Mouse (Mus musculus) bone marrow macrophage, adult 2 months (primary cell): ENCODE data around the gene Col5a1.

ENCODE experiments used
- CTCF ChIP-seq: IDR thresholded peaks from 2 replicates; pipeline ENCODE4 v1.5.1; 2012; ENCODE audit warnings: low read depth, mild to moderate bottlenecking, low read length, moderate library complexity
- POLR2A ChIP-seq: IDR thresholded peaks from 2 replicates; pipeline ENCODE4 v1.6.1; 2012; ENCODE audit warnings: mild to moderate bottlenecking, low read depth, low read length, borderline replicate concordance

DNA sequence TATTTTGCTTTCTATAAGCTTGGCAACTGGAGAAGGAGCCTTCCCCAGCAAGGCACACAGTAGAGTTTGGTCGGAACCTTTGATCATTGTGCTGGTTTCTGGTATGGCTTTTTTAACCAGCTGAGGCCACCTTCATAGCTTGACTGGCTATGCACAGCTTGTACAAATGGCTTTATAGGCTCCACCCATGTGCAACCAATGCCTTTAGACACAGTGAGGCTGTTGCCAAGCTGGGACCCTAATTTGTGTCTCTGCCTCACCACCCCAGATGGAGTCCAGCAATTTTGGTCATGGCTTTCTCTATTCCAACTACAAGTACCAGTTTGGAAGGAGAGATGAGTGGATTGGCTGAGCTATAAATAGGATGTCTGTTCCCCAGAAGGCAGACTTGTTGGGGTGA is 15.6 kb upstream of the Col5a1 start:
- TF ChIP-seq POLR2A (no peak), CTCF (no peak)
